Mouse (Mus musculus) forelimb bud, embryonic 11.5 days (tissue): Measurements from ENCODE around the gene Iqgap3.

Source experiments
- DNase-seq: peaks from one replicate; pipeline ENCODE4 v3.0.0-alpha.2; 2012; ENCODE audit warnings: low read depth, low spot score

Iqgap3 gene

GRCm38 (mm10) chr3:88138336-88139242, 56.8 kb downstream of the Iqgap3 start:
- DNase-seq, result peak; percentile 95

GRCm38 (mm10) chr3:88139243-88140177, 57.7 kb downstream of the Iqgap3 start:
- no peak for DNase-seq

DNA sequence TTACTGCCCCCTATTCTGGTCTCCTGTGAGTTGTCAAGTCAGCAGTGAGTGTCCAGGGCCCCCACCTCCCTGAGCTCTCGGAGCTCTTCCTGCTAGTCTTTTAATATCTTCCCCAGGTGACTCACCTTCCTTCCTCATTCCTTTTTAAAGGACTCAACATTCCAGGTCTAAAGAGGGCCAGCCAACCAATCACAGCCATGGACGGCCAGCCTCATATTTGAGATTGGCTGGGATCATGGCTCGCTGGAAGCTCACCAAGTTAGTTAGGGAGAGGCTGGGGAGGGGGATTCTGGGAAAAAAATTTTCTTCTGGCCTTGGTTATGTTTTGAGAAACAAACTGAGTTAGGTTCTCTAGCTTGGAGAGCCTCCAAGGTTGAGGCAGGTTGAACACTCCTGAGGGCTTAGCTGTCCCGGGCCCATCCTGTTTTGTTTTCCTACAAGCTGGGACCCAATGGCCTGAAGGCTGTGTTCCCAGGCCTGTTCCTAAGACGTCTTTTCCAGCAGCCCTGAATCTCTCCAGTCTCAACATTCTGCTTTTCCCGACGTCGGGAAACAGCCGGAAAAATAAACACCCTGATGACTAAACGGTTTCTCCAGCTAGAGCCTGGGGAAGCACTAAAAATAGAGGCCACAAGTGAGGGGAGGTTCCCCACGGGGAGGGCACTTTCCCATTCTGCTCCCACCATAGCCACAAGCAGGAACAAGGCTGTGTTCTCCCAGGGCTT, 58.6 kb downstream of the Iqgap3 start:
- DNase-seq, result no peak

GRCm38 (mm10) chr3:88140903-88141430, 59.2 kb downstream of the Iqgap3 start:
- DNase-seq, result peak; percentile 32

DNA sequence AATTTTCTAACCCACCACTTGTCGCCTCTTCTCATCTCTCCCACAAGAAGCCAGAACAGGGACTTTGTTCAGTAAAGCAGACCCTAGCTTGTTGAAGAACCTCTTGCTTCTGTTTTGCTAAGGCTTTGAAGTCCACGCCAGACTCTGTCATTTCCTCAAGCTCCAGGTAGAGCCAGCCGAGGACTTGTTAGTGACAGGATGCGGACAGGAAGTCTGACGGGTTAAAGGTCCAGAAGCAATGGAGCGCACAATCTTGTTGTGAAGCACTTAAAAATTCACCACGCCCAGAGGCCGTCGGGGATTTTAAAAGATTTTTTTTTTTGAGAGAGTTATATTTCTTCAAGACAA, 59.6 kb downstream of the Iqgap3 start:
- DNase-seq, result no peak

DNA sequence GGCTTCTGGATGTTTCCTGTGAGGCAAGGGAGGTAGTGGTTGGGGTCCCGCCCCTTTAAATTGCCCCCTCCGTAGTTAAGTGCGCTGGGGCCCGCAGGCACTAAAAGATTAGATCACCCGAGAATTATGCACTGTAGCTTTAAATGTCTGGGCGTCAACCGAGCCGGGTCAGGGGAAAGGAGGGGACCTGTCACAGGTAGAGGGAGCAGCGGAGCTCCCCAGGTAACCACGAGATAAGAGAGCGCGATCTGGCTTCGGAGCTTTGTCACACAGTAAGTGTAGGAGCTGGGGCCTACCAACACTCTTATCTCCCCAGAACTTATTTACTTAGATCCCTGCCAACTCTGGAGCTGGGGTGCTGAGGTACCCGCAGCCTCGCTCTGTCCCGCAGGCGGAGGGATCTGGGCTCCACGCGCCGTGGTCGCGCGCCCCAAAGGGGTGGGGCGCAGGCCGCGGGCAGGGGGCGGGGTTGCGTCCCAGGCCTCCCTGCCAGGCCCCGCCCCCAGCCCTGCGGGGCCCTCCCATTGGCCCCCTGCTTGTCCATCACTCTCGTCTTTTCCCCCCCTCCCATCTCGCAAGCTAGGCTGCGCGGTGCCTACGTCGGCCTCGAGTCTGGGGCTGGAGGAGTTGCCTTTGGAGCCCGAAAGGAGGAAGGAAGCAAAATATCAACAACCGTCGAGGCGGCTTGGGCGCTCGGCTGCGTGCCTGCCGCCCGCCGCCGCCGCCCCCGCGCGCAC, 60.2 kb downstream of the Iqgap3 start, which contains the start of gene Mef2d:
Gene Mef2d (plus strand): TSS at position 586 of the 737 bp plus-strand sequence.
- DNase-seq, result peak; percentile 97

DNA sequence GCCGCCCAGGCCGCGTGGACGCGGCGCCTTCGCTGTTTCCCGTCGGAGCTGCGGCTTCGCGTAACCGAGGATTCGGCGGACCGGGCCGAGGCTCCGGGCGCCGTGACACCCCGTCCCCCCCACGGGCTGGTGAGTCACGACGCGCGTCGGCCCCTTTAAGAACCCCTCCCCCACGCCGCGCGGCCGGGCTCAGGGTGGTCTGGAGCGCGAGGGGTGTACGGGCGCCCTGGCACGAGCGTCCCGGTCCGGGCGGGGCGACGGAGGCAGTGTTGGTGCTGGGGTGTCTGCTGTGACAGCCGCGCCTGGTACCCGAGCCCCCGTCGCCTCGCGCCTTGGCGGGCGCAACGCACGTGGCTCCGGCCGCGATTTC, 60.8 kb downstream of the Iqgap3 start:
- no peak for DNase-seq

- peak; percentile 32 for DNase-seq
Measured at GRCm38 (mm10) chr3:88142916-88143771, 61.4 kb downstream of the Iqgap3 start.

DNA sequence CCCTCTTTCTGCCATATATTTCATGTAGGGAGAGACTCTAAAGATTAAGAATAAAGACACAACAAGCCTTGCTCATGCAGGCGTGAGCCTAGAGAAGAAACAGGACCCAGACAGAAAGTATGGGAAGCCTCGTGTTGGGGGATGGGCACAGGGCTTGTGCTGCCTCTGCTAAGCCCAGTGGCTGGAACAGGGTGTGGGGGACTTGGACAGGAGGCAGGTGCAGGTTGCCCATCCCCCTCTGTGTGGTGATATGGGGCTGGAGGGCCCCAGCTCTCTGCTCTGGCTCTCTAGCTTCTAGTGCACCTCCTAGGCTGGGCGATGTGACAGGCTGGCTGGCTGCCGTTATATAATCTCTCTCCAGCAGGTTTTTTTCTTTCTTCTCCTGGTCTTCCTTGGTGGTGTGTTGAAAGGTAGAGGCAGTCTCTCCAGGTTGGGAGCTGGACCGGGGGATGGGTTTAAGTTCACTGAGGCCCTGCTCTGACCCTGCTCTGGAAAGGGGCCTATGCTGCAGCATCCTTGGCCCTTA, 62.3 kb downstream of the Iqgap3 start:
- no peak for DNase-seq

DNA sequence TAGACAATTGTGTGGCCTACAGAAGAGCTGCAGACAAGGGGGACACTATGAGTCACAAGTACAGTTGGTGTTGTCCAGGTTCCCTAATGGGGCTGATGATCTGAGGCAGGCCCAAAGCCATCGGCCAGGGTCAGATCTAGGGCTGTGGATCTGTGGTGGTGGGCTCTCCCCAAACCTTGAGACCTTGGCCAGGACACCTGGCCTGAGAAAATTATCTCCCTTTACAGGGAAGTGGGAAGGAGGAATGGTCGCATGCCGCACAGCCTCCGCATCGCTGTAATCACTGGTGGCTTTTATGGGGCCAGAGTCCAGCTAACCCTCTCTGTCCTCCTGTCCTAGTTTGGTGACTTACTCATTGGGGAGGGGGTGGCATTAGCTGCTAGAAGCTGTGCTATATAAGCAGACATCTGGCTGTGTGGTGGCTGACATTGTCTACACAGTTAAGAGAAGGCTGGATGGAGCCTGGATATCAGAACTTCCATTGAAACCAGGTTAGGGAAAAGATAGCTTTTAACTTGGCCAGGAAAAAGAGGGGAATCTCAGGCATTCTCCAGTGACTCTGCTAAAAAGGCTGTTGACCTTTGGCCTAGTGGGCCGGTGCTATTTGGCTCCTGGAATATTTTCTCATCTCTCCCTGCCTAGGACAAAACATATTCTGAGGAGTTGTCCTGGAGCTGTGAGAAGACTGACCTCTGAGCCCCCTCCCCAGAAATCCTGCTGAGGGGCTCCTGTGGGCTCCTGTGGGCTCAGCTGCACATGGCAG, 63.1 kb downstream of the Iqgap3 start:
- DNase-seq, result no peak

- DNase-seq, result no peak
Measured at GRCm38 (mm10) chr3:88145411-88145782, 63.6 kb downstream of the Iqgap3 start.

- no peak for DNase-seq
Measured at GRCm38 (mm10) chr3:88145952-88146351, 64.2 kb downstream of the Iqgap3 start.

DNA sequence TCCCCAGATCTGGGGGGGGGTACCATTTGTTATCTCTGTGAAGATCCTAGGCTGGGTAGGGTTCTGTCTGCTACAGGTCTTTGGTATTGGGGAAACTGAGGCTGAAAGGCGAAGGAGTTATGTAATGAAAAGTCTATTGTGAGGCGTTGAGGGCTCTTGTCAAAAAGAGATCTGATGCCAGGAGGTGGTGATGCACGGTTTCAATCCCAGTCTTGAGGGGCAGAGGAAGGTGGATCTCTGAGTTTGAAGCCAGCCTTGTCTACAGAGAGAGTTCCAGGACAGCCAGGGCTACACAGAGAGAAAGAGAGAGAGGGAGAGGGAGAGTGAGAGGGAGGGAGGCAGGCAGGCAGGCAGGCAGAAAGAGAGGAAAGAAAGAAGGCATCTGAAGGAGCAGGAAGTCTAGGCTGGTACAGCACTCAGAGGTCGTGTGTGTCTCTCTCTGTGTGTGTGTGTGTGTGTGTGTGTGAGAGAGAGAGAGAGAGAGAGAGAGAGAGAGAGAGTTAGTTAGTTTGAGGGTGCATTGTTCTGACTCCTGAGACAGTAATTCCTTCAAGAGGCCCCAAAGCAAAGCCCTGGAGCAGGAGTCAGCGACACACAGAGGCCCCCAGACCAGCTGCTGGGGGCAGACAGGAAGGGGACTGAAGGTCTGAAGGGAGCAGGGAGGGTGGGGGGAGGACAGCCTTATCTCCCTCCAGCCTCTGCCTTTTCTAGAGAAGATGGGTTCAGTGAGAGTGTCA, 64.8 kb downstream of the Iqgap3 start:
- no peak for DNase-seq

GRCm38 (mm10) chr3:88147444-88147843, 65.7 kb downstream of the Iqgap3 start:
- no peak for DNase-seq

GRCm38 (mm10) chr3:88147866-88148265, 66.1 kb downstream of the Iqgap3 start:
- no peak for DNase-seq

DNA sequence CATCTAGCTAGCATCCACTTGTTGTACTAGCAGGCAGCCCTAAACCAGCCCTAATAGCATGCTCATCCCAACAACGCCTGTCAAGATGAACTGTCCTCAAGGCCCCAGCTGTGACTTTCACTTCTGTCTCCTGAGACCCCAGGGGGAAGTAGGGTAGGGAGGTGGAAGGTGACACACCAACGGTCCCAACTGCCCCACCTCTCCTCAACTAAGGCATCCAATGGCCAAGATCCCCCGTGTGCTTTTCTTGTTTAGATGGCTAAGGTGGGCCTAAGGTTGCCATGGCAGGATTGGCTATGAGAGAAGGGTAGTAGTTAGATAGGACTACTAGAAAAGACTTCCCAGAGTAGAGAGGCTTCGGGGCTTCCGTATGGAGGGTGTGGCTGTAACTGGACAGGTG, 66.6 kb downstream of the Iqgap3 start:
- no peak for DNase-seq

- DNase-seq, result no peak
Measured at GRCm38 (mm10) chr3:88148776-88149509, 67.2 kb downstream of the Iqgap3 start.
